Comparison of ENCODE assay signal across 11 mouse cellular contexts in the genomic region with DNA sequence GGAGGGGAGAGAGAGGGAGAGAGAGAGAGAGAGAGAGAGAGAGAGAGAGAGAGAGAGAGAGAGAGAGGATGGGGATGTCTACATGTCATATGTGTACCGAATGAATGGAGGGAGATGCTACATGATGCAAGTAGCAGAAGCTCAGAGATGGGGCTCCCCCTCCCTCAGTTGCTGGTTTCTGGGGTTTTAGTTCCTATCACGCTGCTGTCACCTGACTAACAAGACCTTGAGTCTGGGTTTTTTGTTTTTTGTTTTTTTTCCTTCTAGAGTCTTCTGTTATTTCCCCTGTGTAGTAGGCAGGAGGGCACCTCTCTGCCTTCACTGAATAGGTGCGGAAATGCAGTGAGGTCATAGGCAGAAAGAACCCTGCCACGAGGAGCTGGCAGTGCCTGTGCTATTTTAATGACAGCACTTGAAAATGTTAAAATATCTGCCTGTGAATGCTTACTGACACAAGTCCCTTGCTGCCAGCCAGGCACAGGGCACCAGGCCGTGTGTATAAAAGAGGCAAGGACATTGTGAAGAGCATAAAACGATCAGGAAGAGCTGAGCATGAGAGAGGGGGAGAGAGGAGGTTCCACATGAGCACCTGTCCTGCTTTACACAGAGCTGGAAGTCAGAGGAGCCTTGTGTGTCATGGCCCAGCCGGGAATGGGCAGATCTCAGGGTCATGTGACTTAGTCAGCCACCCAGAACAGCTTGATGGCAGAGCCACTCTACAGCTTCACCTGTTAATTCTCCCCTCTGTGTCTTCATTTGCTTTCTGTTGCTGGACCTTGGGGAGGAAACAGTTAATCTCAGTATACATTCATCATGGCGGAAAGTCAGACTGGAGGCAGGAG.
DNase-seq lines count a peak whose midpoint lies in the region; ATAC-seq and TF ChIP-seq lines count a peak whose summit lies in the region.
"Had no signal": no experiment of that assay in that cellular context is flagged by ENCODE, and none has a peak within 500 bp of the region (broad histone marks: within the 10 kb centered on the region; RNA-seq: fewer than 3 reads in every experiment).

No protein-coding gene starts in this region.

- H3K27ac ChIP-seq in heart, postnatal 0 days (ENCODE audit: low read depth), result peak overlapping the region; percentile 96
- H3K27ac ChIP-seq in midbrain, postnatal 0 days (ENCODE audit: low read depth, low read length), result peak overlapping the region; percentile 53

- TF ChIP-seq EP300 in heart, postnatal 0 days (IDR thresholded peaks at IDR 0.05; ENCODE audit: low read depth), result peak; percentile 94

- no peaks in the 10 kb centered on the region for H3K9me3 ChIP-seq in heart, postnatal 0 days (replicated peaks; ENCODE audit: control insufficient read depth, low read length)
- H3K9me3 ChIP-seq in midbrain, postnatal 0 days (ENCODE audit: low read length), result no peaks in the 10 kb centered on the region

- H3K27me3 ChIP-seq in heart, postnatal 0 days (ENCODE audit: control insufficient read depth, insufficient read depth, low read length), result no peaks in the 10 kb centered on the region
- H3K27me3 ChIP-seq in midbrain, postnatal 0 days (ENCODE audit: insufficient read depth, low read length), result no peaks in the 10 kb centered on the region

- 0 out of 2 replicates have a peak overlapping the region, but pooled peaks have one; percentile 11 for H3K4me2 ChIP-seq in heart, postnatal 0 days (ENCODE audit: low read depth, low read length)
- H3K4me2 ChIP-seq in midbrain, postnatal 0 days (ENCODE audit: low read depth, low read length, poor library complexity, severe bottlenecking), result no peak overlapping the region
- H3K4me2 ChIP-seq: lung, embryonic 14.5 days had no signal

- no peak overlapping the region for H3K4me3 ChIP-seq in heart, postnatal 0 days (ENCODE audit: low read depth, low read length)
- no peak overlapping the region for H3K4me3 ChIP-seq in midbrain, postnatal 0 days (ENCODE audit: low read depth, low read length)

- WGBS in heart, postnatal 0 days, result 22% methylated on average over 8 of the region's 8 CpGs
- 22% methylated on average over 8 of the region's 8 CpGs for WGBS in midbrain, postnatal 0 days

- peaks cover 19% of the 10 kb centered on the region for H3K4me1 ChIP-seq in heart, postnatal 0 days (ENCODE audit: control insufficient read depth, insufficient read depth)
- H3K4me1 ChIP-seq in midbrain, postnatal 0 days (ENCODE audit: insufficient read depth, low read length), result 0 out of 2 replicates have a peak, but pooled peaks cover 4% of the 10 kb centered on the region

- peak; percentile 93 for ATAC-seq in heart, postnatal 0 days (ENCODE audit: insufficient read depth, low read depth)
- ATAC-seq in midbrain, postnatal 0 days (ENCODE audit: low FRiP score), result peak; percentile 56

- TF ChIP-seq CTCF in heart, postnatal 0 days (IDR thresholded peaks at IDR 0.05; ENCODE audit: low read depth), result no peak
- TF ChIP-seq CTCF in midbrain, postnatal 0 days (IDR thresholded peaks at IDR 0.05), result no peak

- no peak overlapping the region for H3K9ac ChIP-seq in heart, postnatal 0 days (replicated peaks; ENCODE audit: low read depth, low read length)
- no peak overlapping the region for H3K9ac ChIP-seq in midbrain, postnatal 0 days (replicated peaks; ENCODE audit: low read length, poor library complexity, severe bottlenecking)
- H3K9ac ChIP-seq: lung, embryonic 14.5 days had no signal

- peak; percentile 95 for DNase-seq in heart, adult 11 months
- DNase-seq in heart, postnatal 25 days (ENCODE audit: low spot score), result no peak
- peak; percentile 30 to 41 for DNase-seq in cerebellum, postnatal 36 days
- DNase-seq in heart, postnatal 0 days (ENCODE audit: low spot score), result peak; percentile 95
- no peak for DNase-seq in midbrain, postnatal 0 days (ENCODE audit: low spot score)
- DNase-seq in adrenal gland, adult (ENCODE audit: inconsistent age in 2 of 2, low spot score in 1 of 2), result no peak
- no peak for DNase-seq in layer of hippocampus, adult 9-11 months
- DNase-seq in adrenal gland, postnatal 36 days, result no peak
- DNase-seq: adrenal gland, adult 8-10 months; kidney, adult 2 months; lung, embryonic 14.5 days had no signal

- H3K36me3 ChIP-seq in heart, postnatal 0 days (replicated peaks; ENCODE audit: control insufficient read depth, insufficient read depth, low read length), result no peaks in the 10 kb centered on the region
- H3K36me3 ChIP-seq in midbrain, postnatal 0 days (ENCODE audit: insufficient read depth, low read length), result no peaks in the 10 kb centered on the region

- intact Hi-C loops in heart, postnatal 25 days (cut with DNase I), result no loop called here

Comparison
In these comparisons a context has a peak if more than half of its experiments do, and no peak if none do; other contexts are left out.
1. DNase-seq: peak in heart, adult 11 months (single experiment), cerebellum, postnatal 36 days (2 of 2) and heart, postnatal 0 days (single experiment); none in heart, postnatal 25 days (single experiment), midbrain, postnatal 0 days (single experiment), adrenal gland, adult (0 of 2), layer of hippocampus, adult 9-11 months (single experiment) and adrenal gland, postnatal 36 days (0 of 2).